32 mouse cellular contexts compared by ENCODE assay signal in genomic region chr4:98638731-98639130, GRCm38 (mm10).
"Had no signal": no experiment of that assay in that cellular context is flagged by ENCODE, and none has a peak within 500 bp of the region (broad histone marks: within the 10 kb centered on the region; RNA-seq: fewer than 3 reads in every experiment).

No protein-coding gene starts in this region.

- H3K27ac ChIP-seq: limb, embryonic 10.5 days; limb, embryonic 12.5 days; limb, embryonic 13.5 days; limb, embryonic 15.5 days; liver, embryonic 12.5 days; liver, embryonic 13.5 days; liver, embryonic 14.5 days; liver, embryonic 15.5 days; lung, embryonic 15.5 days; macrophage; midbrain, embryonic 10.5 days; midbrain, embryonic 12.5 days; midbrain, embryonic 13.5 days; midbrain, embryonic 15.5 days; neural tube, embryonic 12.5 days had no signal

- H3K4me1 ChIP-seq: limb, embryonic 15.5 days; liver, embryonic 12.5 days; liver, embryonic 13.5 days; liver, embryonic 15.5 days; lung, embryonic 15.5 days; megakaryocyte, embryonic 14.5 days; midbrain, embryonic 10.5 days; midbrain, embryonic 12.5 days; midbrain, embryonic 13.5 days; midbrain, embryonic 15.5 days; neural tube, embryonic 12.5 days had no signal

- H3K9ac ChIP-seq: limb, embryonic 12.5 days; limb, embryonic 13.5 days; limb, embryonic 15.5 days; liver, embryonic 12.5 days; liver, embryonic 13.5 days; liver, embryonic 14.5 days; liver, embryonic 15.5 days; liver, postnatal 0 days; lung, embryonic 14.5 days; lung, embryonic 15.5 days; midbrain, embryonic 12.5 days; midbrain, embryonic 13.5 days; midbrain, embryonic 15.5 days; neural tube, embryonic 12.5 days had no signal

- H3K4me2 ChIP-seq: limb, embryonic 12.5 days; limb, embryonic 13.5 days; limb, embryonic 15.5 days; liver, embryonic 11.5 days; liver, embryonic 12.5 days; liver, embryonic 13.5 days; liver, embryonic 15.5 days; lung, embryonic 14.5 days; lung, embryonic 15.5 days; midbrain, embryonic 11.5 days; midbrain, embryonic 12.5 days; midbrain, embryonic 13.5 days; midbrain, embryonic 15.5 days; neural tube, embryonic 12.5 days had no signal

- H3K4me3 ChIP-seq: limb, embryonic 10.5 days; limb, embryonic 12.5 days; limb, embryonic 13.5 days; limb, embryonic 15.5 days; liver, embryonic 12.5 days; liver, embryonic 13.5 days; liver, embryonic 15.5 days; lung, embryonic 15.5 days; megakaryocyte, embryonic 14.5 days; midbrain, embryonic 10.5 days; midbrain, embryonic 12.5 days; midbrain, embryonic 13.5 days; midbrain, embryonic 15.5 days; myocyte; neural tube, embryonic 12.5 days had no signal

- H3K9me3 ChIP-seq: limb, embryonic 10.5 days; limb, embryonic 13.5 days; limb, embryonic 15.5 days; liver, embryonic 13.5 days; liver, embryonic 15.5 days; lung, embryonic 15.5 days; midbrain, embryonic 10.5 days; midbrain, embryonic 12.5 days; midbrain, embryonic 13.5 days; midbrain, embryonic 15.5 days; neural tube, embryonic 12.5 days had no signal

- H3K36me3 ChIP-seq: limb, embryonic 10.5 days; limb, embryonic 15.5 days; liver, embryonic 12.5 days; liver, embryonic 13.5 days; liver, embryonic 15.5 days; lung, embryonic 15.5 days; midbrain, embryonic 10.5 days; midbrain, embryonic 12.5 days; midbrain, embryonic 13.5 days; midbrain, embryonic 15.5 days; neural tube, embryonic 12.5 days had no signal

- H3K27me3 ChIP-seq: limb, embryonic 12.5 days; limb, embryonic 13.5 days; limb, embryonic 15.5 days; liver, embryonic 12.5 days; liver, embryonic 13.5 days; liver, embryonic 15.5 days; lung, embryonic 15.5 days; megakaryocyte, embryonic 14.5 days; midbrain, embryonic 12.5 days; midbrain, embryonic 13.5 days; midbrain, embryonic 15.5 days; neural tube, embryonic 12.5 days had no signal

- DNase-seq: left cerebral cortex, postnatal 4 days; liver; liver, embryonic 13.5 days; liver, postnatal 0 days; lung, adult 18-20 months; lung, adult 2 months; lung, embryonic 14.5 days; lung, postnatal 10 days; lung, postnatal 14 days; lung, postnatal 36 days; lung, postnatal 4 days; midbrain, embryonic 14.5 days had no signal

- ATAC-seq: liver, embryonic 12.5 days; liver, postnatal 0 days; lung, postnatal 0 days; midbrain, embryonic 13.5 days; midbrain, embryonic 15.5 days; midbrain, embryonic 16.5 days had no signal
